Mouse (Mus musculus) cerebellum, adult 9-11 months (tissue): Measurements from ENCODE around the gene Cep350.

Experiments used
- DNase-seq: peaks from one replicate; pipeline ENCODE4 v3.0.0; 2022

Cep350 gene

GRCm38 (mm10) chr1:155973068-155973718, at the start of gene Cep350:
Cep350 (minus strand) TSS chr1:155973255.
- peak; percentile 98 for DNase-seq

DNA sequence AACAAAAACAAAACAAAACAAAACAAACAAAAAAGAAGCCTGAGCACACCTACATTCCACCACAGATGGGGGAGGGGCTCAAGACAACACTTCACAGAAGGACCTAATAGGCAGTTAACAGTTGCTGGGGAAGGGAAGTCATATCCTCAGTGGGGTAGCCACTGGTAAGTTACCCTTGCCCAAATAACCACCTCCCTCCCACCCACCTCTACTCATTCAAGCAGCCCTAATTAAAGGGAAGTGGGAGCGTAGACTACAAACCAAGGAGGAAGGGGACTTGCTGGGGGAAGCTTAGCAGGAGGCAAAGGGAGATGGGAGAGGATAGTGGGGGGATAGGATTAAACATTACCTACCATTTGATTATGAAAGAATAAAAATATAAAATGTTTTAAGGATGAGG, 47.3 kb upstream of the Cep350 start:
- DNase-seq = no peak

DNA sequence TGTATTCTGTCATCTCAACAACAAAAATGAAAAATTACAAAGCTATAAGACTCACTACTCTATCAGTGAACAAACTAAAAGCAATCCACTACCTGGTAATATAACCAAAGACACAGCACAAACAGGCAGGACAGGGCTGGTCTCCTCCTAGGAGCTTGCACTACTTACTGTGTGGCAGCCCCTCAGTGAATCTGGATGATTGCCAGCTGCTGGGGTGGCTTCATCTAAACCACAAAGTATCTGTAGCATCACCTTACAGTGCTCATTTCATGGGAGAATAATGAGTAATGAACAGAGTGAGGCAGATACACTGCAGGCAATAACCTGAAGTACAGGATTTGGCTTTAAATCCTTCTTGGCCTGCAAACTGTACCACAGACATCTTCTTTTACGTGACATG, 46.7 kb upstream of the Cep350 start:
- DNase-seq = no peak

DNA sequence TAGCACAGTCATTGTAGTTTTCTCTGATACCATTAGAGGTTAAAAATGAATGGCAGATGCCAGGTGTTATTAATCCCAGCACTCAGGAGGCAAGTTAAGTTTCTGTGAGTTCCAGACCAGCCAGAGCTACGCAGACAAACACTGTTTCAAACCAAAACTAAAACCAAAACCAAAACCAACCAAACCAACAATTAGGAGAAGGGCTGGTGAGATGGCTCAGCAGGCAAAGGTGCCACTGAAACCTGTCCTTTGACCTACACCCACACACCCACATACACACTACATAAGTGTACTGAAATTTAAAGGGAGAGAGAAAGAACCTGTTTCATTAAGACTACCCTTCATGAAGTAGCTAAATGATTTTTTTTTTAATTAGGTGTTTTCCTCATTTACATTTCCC, 35.9 kb upstream of the Cep350 start:
- no peak for DNase-seq

DNA sequence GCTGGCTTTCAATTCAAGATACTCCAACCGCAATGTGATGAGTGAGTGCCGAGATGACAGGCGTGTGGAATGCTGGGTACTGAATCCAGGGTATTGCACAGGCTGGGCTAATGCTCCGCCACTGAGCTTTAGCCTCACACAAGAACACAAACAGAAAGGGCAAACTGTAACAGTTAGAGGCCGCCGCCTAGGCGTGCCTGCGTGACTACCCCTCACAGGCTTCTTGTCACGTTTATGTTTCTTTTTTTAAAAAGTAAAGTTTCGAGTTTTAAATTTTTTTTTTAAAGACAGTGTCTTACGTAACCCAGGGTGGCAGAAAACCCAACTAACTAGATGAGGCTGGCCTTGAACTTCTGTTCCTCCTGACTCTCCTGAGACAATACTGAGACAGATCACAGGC, 32.9 kb upstream of the Cep350 start:
- no peak for DNase-seq

GRCm38 (mm10) chr1:156003201-156003935, 30.3 kb upstream of the Cep350 start:
- DNase-seq = no peak

GRCm38 (mm10) chr1:156002366-156002765, 29.3 kb upstream of the Cep350 start:
- DNase-seq = no peak

DNA sequence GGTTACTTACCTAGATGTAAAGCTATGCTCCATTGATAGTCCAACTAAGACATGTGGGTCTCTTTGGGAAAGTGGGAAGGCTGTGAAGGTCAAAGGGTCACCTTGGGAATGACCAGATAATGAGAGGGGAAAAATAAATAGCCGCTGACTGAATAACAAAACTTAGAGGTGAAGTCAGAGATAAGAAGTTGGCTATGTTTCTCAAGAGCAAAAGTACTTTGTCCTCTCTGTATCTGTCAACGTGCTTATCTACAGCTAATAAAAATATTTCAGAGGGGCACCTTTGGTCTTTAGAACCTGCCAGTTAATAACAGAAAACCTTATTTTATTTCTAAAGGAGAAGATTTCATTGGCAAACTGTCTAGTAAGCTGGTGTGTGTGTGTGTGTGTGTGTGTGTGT, 22.6 kb upstream of the Cep350 start:
- no peak for DNase-seq

DNA sequence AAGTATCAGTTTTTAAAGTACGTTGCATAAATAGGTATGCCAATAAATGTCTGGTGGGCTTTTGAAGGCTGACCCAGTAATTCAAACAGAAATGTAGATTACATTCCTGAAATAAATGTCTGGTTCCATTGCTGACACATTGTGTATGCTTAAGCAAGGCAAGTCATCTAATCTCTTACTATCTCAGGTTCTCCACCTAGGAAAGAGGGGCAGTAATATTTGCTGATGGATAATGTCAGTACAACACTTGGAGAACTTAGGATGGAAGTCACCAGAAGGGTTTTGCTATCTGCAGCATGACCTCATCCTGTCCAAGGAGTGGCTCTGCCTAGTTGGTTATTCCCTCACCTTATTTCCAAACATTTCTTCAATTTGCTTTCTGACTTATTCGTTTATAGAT, 21.5 kb upstream of the Cep350 start:
- DNase-seq = no peak

DNA sequence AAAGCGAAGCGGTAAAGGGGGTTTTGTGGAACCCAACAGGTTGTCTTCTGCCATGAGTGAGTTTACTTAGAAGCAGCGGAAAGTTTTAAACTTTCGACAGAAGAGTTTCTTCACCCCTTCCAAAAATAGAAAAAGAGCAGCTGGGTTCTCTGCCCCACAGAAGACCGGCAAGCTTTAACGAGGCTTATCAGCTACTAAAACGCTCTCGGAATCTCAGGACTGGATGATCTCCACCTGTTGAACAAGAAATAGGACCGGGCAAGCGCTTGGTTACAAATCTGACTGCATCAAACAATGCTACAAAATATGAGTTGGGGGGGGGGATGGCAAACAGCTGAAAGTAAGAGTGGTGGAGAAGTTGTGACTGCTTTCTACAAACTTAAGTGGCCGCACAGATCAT, 17.3 kb upstream of the Cep350 start:
- no peak for DNase-seq

DNA sequence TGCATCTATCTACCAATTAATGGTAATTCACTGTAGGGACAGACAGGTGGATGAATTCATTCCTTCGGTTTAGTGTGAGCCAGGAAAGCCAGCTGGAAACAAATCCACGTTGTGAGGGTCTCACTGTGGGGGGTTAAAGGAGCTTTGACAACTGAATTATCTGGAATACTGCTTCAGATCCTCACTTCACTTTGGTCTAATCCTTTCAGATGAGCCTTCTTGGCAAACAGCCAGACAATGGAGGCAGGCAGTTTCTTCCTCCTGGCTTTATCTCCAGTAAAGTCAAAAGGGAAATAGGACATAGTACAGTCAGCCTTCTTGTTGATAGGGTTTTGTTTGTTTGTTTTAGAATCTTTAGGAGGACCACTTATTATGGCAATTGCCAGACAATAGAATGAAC, 16.3 kb upstream of the Cep350 start:
- no peak for DNase-seq

DNA sequence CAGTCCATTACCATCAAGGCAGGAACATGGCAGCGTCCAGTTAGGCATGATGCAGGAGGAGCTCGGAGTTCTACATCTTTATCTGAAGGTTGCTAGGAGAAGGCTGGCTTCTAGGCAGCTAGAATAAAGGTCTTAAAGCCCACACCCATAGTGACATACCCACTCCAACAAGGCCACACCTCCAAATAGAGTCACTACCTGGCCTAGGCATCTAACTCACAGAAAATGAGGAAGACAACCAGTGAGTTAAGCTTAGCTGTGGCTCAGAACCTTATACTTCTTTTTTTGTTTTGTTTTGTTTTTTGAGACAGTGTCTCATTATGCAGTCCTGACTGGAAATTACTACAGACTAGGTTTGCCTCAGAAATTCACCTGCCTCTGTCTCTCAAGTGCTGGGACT, 14.6 kb upstream of the Cep350 start:
- DNase-seq = no peak

DNA sequence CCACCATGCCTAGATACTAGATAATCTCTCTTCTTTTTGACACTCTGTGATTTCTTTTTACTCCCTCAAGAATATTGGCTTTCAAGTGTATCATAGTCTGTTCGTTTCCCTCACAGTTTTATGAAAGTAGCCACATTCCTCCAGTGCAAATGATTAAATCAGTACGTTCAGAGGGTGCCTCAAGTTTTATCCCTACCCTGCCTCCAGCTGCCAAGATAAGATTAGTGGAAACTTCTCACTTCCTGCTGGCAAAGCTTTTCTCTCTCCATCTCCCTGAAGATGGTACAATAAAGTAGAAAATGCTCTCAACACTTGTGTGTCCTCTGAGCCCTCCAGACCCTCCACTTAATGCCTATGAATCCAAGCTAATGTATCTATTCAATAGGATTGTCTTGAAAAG, 1.9 kb upstream of the Cep350 start:
- no peak for DNase-seq

DNA sequence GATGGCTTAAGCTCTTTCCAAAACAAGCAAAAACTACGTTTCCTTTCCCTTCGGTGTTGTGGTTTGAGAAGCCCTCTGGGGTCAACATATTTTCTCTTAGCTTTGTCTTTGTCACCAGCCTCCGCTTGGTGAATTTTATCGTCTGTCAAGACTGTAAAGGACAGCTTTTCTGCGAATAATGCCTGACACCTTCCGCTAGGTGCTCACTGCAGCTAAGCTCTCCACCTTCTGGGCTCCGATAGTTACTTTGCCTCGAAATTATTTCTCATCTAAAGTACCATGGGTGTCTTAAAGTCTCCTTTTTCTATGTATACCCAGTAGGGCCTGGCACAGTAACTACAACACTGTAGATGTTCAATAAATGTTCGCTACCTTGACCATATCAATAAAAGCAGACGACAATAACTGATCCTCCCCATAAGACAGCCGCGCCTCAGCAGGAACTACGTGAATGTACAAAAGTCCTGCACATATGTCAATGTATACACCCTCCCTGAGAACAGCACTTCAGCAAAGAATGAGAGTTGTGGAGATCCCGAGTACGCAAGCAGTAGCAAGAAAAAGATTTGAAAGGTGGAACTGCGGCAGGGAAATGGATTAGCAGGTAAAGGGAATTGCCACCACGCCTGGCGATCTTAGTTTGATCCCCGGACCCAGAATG, 794 bp upstream of the Cep350 start:
- DNase-seq = no peak

GRCm38 (mm10) chr1:155972146-155973067, 648 bp downstream of the Cep350 start:
- DNase-seq = no peak

GRCm38 (mm10) chr1:155949170-155949569, 23.9 kb downstream of the Cep350 start:
- no peak for DNase-seq

DNA sequence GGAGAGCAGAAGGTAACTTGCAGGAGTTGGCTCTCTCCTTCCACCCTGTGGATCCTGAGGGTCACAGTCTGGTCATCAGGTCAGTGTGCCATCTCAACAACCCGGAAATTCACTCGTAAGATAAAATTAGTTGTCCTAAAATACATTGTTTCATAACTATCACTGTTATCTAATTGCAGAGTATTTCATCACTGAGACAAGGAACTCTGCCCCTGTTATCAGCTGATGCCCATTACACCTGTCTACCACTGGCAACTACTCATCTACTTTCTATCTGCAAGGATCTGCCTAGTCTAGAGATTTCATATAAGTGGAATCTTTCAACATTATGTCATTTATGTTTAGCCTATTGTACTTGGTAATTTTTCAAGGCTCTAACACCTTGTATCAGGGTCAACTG, 28.7 kb downstream of the Cep350 start:
- DNase-seq = no peak

DNA sequence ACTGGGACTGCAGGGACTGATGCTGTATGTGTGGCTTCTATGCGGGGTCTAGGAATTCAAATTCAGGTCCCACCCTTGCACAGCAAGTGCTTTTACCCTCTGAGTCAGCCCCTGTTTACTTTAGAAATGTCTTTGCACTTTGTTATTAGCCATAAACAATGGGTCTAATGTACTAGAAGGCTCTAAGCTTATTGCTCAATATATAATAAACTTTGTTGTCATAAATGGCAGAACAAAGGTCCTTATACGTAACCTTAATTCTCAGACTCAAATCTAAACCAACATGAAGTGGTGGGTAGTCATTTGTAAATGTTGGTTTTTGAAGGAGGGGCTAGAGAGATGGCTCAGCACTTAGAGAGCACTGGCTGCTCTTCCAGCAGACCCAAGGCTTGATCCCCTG, 35.6 kb downstream of the Cep350 start:
- DNase-seq = no peak

- DNase-seq = no peak
These were observed 38.4 kb downstream of the Cep350 start for GRCm38 (mm10) chr1:155934702-155935101.

DNA sequence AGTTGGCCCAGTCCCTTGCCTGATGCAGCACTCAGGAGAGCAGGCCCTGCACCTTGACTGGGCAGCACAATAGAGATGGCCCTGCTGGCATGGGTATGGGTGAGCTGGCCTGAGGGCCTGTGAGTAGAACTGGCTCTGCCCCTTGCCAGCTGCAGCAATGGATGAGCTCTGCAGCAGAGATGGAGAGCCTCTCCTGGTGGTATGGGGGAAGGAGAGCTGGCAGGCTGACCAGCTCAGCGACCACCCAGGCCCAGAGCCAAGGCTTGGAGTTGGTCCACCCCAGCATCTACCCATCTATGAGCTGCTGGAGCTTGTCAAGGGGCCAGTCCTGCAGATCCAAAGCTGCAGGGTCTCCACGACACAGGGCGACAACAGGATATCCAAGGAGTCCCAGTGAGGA, 69.5 kb downstream of the Cep350 start:
- DNase-seq = no peak

DNA sequence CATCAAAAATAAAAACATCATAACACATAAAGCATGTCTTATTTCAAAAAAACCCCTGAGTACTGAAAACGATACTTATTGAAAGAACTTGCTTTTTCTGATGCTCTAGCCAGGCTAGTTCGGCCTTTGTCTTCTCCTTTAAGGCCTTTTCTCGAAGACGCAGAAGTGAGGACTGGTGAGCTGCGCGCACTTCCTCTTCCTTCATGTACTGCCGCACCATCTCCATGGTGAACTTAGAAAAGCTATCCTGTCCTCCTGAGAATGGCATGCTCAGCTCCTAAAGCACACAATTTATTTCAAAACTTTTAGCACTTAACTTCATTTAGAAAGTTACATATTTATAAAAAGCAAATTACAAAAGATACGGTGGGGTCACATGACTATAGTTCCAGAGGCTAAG, 71.7 kb downstream of the Cep350 start:
- no peak for DNase-seq

DNA sequence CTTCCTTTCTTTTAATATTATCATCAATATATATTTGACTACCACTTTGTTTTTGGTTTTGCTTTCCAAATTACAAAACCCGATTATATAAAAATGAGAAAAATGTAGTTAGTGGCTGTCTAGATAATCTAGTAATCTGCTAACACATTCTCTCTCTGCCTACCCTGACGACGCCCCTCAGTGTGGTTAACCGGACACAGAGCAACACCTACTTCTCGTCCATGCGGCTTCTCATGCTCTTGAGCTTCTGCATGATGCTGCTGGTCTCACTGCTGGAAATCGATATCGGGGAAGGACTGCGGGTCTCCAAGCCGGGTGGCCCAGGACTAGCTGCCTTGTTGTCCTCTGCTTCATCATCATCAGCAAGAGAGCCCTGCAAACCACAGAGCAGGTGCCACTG, 78.7 kb downstream of the Cep350 start:
- DNase-seq = no peak

DNA sequence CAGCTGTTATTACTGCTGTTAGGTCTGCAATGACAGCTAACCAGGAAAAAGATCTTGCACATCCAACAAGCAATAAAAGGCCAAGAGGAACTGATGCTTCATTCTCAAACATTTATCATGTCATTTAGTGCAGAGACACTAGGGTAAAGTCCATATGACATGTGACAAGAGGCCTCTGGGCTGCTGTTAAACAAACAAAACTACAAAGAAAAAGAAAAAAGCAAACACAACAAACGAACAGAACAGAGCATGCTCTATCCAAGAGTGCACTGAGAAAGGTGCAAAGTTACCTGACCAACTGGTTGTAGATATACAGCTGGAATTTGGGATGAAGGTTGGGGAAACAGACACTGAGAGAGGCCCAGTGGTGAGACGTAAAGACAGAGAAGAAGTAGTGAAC, 86.2 kb downstream of the Cep350 start:
- no peak for DNase-seq
